Mouse (Mus musculus) megakaryocyte progenitor cell, adult 5-6 weeks (primary cell): ENCODE results near the gene Msrb1. TPM values are rescaled to one million over a fixed set of nuclear protein-coding genes. Genes with fewer than 3 reads are reported as not detected.
"Not testable (repeated sequence)": the region's sequence is repeated elsewhere in the genome, so short reads cannot be mapped to it uniquely, and the experiment has no call there.

Source experiments
- ATAC-seq: replicated peaks from 2 replicates; pipeline ENCODE4 v1.8.0; 2016; ENCODE audit warnings: mild to moderate bottlenecking, moderate TSS enrichment, inconsistent platforms; ENCODE audit not compliant: poor library complexity
- total RNA-seq, 2 experiments: library from RNA; stranded (forward) in 1 of 2; stranded (reverse) in 1 of 2; fragments of 157-497, 149-512 nt in 1 of 2; fragments of 200-1000 nt in 1 of 2; gene quantifications; 2 replicates each; pipeline versions ENCODE4 v1.2.3 to v1.2.4; 2015 to 2017

Msrb1 gene
- total RNA-seq (2015) (378 and 438 TPM in 2 replicates), total RNA-seq (2017) (155 and 224 TPM in 2 replicates)

GRCm38 (mm10) chr17:24736330-24737051 lies at the start of gene Msrb1:
Msrb1 (plus strand) TSS chr17:24736642.
- ATAC-seq, result peak; percentile 95

DNA sequence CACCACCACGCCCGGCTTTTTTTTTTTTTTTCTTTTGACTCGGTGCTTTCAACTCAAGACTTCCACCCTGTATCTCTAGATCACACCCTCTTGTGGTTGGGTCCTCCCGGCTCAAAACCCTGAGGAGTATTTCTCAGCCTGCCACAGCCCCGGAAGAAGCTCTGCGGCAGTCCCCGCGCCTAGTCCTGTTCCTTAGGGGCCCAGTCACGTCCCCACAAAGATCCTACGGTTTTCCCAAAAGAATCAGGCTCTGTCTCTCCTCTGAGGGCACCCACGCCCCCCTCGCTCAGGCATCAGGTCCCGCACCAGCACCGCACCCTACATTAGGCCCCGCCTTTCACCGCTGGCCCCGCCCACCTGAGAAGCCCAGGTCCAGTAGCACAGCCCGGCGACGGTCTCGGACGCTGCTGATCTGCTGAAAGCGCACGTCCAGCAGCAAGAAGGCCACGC lies 49.3 kb upstream of the Msrb1 start:
- ATAC-seq, result peak; percentile 78

DNA sequence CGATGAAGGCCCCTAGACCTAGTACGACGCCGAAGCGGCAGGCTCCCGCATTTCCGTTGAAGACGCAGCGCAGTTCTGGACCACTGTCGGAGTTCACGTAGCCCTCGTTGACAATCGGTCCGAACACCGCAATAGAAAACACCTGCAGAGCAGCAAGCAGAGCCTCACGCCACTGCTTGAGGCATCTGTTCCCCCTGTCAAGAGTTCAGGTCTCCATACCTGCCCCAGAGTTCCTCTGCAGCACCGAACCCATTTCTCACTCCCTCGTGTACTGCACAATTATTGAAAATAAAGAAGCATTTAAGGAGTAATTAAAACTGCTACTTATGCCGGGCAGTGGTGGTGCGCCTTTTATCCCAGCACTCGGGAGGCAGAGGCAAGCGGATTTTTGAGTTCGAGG lies 48.8 kb upstream of the Msrb1 start:
- ATAC-seq, result no peak

- ATAC-seq, result no peak
These were observed 47.0 kb upstream of the Msrb1 start, which contains the start of gene Syngr3 for GRCm38 (mm10) chr17:24689251-24690081. Syngr3 (minus strand) TSS chr17:24689955.

DNA sequence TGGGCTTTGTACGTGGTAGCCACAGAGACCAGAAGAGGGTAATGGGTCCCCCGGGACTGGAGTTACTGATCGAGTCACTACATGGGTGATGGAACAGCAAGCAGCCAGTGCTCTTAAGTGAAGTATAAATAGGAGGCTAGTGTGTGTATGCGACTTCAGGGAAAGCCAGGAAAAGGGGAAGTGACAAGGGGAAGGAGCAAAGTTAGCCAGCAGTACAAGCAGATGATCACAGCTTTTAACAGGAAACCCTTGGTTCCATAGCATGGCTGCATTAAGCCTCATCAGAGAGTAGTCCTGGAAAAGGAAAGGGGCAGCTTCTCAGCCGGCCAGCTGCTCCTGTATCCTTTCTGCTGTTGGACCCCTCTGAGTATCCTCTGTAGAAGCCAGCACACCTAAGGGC lies 44.1 kb upstream of the Msrb1 start:
- no peak for ATAC-seq

DNA sequence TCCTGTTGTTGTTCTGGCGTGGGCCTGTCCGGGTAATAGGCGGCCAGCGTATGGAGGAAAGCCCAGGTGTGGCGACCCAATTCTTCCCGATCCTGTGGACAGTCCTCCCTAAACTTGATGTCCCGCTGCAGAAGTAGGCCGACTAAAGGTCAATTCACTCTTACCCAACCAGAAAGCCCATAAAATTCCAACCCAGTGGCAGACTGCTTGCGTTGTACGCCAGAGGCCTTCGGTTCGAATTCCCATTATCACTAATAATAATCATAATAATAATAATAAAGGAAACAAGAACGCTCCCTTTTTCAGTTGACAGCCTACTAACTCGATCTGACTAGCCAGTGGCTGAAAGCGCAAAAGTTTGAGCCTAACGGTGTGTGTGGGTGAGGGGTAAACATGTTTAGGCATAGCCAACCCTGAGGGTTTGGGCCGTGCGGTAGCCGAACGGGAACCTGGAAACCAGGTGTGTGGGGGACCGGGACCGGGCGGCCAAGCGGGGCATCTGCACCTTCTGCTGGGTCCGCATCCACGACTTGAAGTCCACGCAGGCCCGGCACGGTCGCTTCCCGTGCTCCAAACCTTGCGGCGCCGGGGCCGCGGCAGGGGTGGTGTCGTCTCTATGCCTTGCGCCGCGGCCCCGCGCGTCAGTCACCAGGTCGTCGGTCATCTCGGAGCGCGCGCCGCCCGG lies 41.0 kb upstream of the Msrb1 start:
- ATAC-seq, result peak; percentile 1; the same call in 1 of the 2 replicates

DNA sequence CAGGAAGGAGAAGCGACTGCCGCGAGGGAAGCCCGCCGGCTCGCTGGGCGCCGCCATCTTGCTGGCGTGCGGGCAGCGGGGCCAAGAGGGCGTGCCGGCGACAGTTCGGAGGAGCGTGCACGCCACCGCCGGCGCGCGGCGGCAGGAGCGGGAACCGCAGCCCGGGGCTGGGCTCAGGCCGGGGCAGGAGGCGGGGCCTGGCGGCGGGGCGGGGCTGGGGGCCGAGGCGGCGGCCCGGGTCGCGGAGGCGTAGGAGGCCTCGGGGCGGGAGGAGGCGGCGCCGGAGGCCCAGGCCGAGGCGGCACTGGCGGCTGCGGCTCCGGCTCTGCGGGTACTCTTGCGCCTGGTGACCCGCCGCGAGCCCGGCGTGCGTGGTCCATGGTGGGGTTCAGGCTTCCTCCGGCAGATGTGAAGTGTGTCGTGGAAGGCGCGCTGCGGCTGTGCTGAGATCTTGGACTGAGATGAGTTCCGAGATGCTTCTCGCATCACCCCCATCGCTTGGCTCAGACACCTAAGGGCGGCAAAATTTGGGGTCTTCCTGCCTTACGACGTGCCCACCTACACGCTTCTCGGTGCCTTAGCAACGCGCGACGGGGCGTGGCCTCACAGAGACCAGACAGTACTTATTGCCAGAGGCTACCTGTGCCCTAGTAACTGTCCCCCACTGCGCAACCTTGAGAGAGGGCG lies 40.3 kb upstream of the Msrb1 start, which contains the start of the genes Gfer and Noxo1:
Gene Gfer (minus strand): TSS at position 146 of the 687 bp plus-strand sequence.
Gene Noxo1 (plus strand): TSS at position 224 of the 687 bp plus-strand sequence.
- peak; percentile 81 for ATAC-seq

DNA sequence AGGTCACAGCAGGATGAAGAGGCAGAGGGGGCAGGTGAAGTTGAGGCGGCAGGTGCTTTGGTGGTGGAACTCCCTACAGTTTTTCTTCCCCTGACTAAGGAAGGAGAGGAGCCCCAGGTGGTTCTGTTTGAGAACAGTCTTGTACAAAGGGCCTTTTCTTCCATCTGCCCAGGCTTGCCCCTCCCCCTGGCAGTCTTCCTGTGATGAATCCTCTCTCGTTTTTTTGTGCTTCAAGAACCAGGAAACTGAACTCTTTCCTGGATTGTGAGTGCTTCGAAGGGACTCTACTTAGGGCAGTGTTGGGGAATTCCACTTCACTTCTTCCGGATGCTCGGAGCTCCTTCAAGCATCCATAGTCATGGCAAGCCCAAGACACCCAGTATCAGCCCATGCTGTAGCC lies 38.5 kb upstream of the Msrb1 start:
- ATAC-seq, result no peak

- ATAC-seq, result no peak
These were observed 37.7 kb upstream of the Msrb1 start for GRCm38 (mm10) chr17:24698715-24699114.

GRCm38 (mm10) chr17:24699473-24699872 lies 37.0 kb upstream of the Msrb1 start:
- no peak for ATAC-seq

- ATAC-seq, result no peak
These were observed 35.2 kb upstream of the Msrb1 start for GRCm38 (mm10) chr17:24701251-24701650.

- no peak for ATAC-seq
These were observed 30.6 kb upstream of the Msrb1 start for GRCm38 (mm10) chr17:24705821-24706220.

DNA sequence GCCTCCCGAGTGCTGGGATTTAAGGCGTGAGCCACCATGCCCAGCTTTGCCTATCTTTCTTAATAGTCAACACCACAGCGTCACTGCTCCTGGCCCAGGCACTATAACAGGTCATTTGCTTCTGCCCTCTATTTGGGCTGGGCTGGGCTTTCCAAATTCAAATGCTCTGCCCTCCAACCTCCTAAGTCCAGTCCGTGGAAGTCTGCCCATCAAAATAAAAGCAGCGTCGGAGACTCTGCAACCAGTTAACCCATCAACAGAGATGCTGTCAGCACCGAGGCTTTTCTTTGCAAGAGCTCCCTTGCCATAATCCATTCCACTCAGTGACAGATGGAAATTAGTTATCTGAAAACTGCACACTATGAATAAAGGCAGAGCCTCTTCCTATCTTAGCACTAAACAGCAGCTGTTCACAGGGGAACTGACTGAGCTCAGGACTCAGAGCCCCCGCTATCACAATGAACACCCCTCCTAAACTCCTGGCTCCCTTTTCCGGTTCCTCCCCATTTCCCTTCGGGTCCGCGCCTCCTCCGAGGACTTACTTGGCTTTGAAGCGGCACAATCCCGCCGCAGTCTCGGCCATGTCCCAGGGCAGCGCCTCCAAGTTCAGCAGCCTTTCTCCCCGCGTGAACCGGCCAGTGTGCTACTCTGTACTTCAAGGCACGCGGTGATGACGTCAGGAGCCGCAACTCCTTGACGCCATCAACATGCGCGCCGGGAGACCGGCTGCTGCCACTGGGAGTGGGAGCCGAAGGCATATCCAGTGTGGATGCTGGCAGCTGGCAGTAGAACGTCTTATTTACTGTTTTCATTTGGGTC lies 29.3 kb upstream of the Msrb1 start, which contains the start of gene Tbl3:
Gene Tbl3 (minus strand): TSS at position 679 of the 819 bp plus-strand sequence.
- peak; percentile 89 for ATAC-seq

DNA sequence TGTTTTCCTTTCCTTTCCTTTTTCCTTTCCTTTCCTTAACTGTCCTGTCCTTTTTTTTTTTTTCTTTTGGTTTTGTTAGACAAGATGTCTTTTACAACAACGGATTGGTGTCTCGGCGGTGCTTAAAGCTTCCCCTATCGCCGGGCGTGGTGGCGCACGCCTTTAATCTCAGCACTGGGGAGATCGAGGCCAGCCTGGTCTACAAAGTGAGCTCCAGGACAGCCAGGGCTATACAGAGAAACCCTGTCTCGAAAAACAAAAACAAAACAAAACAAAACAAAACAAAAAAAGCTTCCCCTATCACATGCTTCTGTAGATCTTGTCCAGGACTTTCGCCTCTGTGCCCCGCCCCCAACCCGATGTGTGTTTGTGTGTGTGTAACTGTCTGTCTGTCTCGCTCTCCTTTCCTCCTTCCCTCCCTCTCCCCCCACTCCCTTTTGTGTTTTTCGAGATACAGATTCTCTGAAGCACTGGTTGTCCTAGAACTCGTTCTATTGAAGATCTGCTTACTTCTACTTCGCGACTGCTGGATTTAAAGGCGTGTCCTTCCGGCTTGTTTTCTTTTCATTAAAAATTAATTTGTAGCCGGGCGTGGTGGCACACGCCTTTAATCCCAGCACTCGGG lies 28.5 kb upstream of the Msrb1 start:
- ATAC-seq, result peak; percentile 13

- ATAC-seq, result peak; percentile 64
These were observed 27.8 kb upstream of the Msrb1 start for GRCm38 (mm10) chr17:24708646-24709045.

GRCm38 (mm10) chr17:24715556-24715955 lies 20.9 kb upstream of the Msrb1 start:
- ATAC-seq, result no peak

GRCm38 (mm10) chr17:24716166-24716682 lies 20.2 kb upstream of the Msrb1 start:
- no peak for ATAC-seq

- no peak for ATAC-seq
These were observed 18.5 kb upstream of the Msrb1 start, which contains the start of the genes Rnf151 and Rps2 for GRCm38 (mm10) chr17:24717943-24718342. Rnf151 (minus strand) TSS chr17:24718063. Rps2 (plus strand) TSS chr17:24718116.

GRCm38 (mm10) chr17:24718938-24719337 lies 17.5 kb upstream of the Msrb1 start:
- ATAC-seq, result not testable (repeated sequence)
